ENCODE assay signal across 8 mouse cellular contexts in genomic region chr5:25759460-25760409, GRCm38 (mm10). TPM values are rescaled to one million over a fixed set of nuclear protein-coding genes. Genes with fewer than 3 reads are reported as not detected.
DNase-seq lines count a peak whose midpoint lies in the region; ATAC-seq lines count a peak whose summit lies in the region.

Gene Actr3b (plus strand): TSS chr5:25759997.

- 3% methylated on average over 45 of the region's 45 CpGs for whole genome bisulfite sequencing in embryonic facial prominence, embryonic 10.5 days
- WGBS in midbrain, embryonic 11.5 days, result 3% methylated on average over 45 of the region's 45 CpGs

- no peaks in the 10 kb centered on the region for H3K36me3 ChIP-seq in embryonic facial prominence, embryonic 10.5 days (replicated peaks)
- no peaks in the 10 kb centered on the region for H3K36me3 ChIP-seq in midbrain, embryonic 11.5 days (ENCODE audit: control insufficient read depth, insufficient read depth, low read length)

- H3K4me2 ChIP-seq in midbrain, embryonic 11.5 days, result peak within 1 kb of the TSS; percentile 93

- H3K9ac ChIP-seq in midbrain, embryonic 11.5 days (ENCODE audit: low read length), result peak within 1 kb of the TSS; percentile 77

- H3K27ac ChIP-seq in embryonic facial prominence, embryonic 10.5 days (replicated peaks), result peak within 1 kb of the TSS; percentile 79
- H3K27ac ChIP-seq in midbrain, embryonic 11.5 days (ENCODE audit: low read depth, low read length), result no peak within 1 kb of the TSS

- H3K27me3 ChIP-seq in embryonic facial prominence, embryonic 10.5 days (replicated peaks; ENCODE audit: low read depth, poor library complexity, severe bottlenecking), result peaks cover 22% of the 10 kb centered on the region
- no peaks in the 10 kb centered on the region; the same call in 1 of the 2 replicates for H3K27me3 ChIP-seq in midbrain, embryonic 11.5 days (ENCODE audit: control insufficient read depth, insufficient read depth, low read length)

- no peaks in the 10 kb centered on the region for H3K9me3 ChIP-seq in embryonic facial prominence, embryonic 10.5 days
- no peaks in the 10 kb centered on the region for H3K9me3 ChIP-seq in midbrain, embryonic 11.5 days (ENCODE audit: control insufficient read depth, low read length)

- intact Hi-C loops in left cerebral cortex, postnatal 4 days (cut with DNase I), result no loop called here

- DNase-seq in adrenal gland, postnatal 14 days, result peak; percentile 92
- DNase-seq in embryonic facial prominence, embryonic 10.5 days (ENCODE audit: low spot score), result peak; percentile 90
- peak; percentile 99 for DNase-seq in heart, adult 11 months
- peak; percentile 69 for DNase-seq in kidney, adult 11 months
- DNase-seq in left cerebral cortex, postnatal 4 days, result peak; percentile 93
- DNase-seq in midbrain, embryonic 11.5 days (ENCODE audit: low spot score, missing footprints), result peak; percentile 97
- DNase-seq in right cerebral cortex, postnatal 4 days, result peak; percentile 84
- DNase-seq in yolk sac, embryonic 10.5 days (ENCODE audit: low spot score), result peak; percentile 83

- peaks cover 15% of the 10 kb centered on the region for H3K4me1 ChIP-seq in embryonic facial prominence, embryonic 10.5 days
- no peaks in the 10 kb centered on the region for H3K4me1 ChIP-seq in midbrain, embryonic 11.5 days (ENCODE audit: control insufficient read depth, insufficient read depth, low read length)

- peak; percentile 99 for ATAC-seq in midbrain, embryonic 11.5 days (ENCODE audit: low FRiP score)

- peak within 1 kb of the TSS; percentile 89 for H3K4me3 ChIP-seq in embryonic facial prominence, embryonic 10.5 days
- peak within 1 kb of the TSS; percentile 70 for H3K4me3 ChIP-seq in midbrain, embryonic 11.5 days (ENCODE audit: low read depth, low read length)

RNA-seq across cellular contexts. Expression of gene Actr3b, which starts in this region (rescaled TPM):
- 10.2 and 11.0 TPM in 2 replicates for total RNA-seq in adrenal gland, postnatal 14 days (2021)
- 5.8 and 7.2 TPM in 2 replicates for polyA plus RNA-seq in embryonic facial prominence, embryonic 10.5 days (2016; fragmentation: Nextera tagmentation; extraction: Ambion mirVana)
- 100 to 1,000 TPM; 116 to 117 TPM for total RNA-seq in left cerebral cortex, postnatal 4 days (2021)
- polyA plus RNA-seq in midbrain, embryonic 11.5 days (2014; fragmentation: Nextera tagmentation; extraction: Ambion mirVana), result 7.4 and 7.8 TPM in 2 replicates
